ENCODE assay signal across 22 mouse cellular contexts in the genomic region with DNA sequence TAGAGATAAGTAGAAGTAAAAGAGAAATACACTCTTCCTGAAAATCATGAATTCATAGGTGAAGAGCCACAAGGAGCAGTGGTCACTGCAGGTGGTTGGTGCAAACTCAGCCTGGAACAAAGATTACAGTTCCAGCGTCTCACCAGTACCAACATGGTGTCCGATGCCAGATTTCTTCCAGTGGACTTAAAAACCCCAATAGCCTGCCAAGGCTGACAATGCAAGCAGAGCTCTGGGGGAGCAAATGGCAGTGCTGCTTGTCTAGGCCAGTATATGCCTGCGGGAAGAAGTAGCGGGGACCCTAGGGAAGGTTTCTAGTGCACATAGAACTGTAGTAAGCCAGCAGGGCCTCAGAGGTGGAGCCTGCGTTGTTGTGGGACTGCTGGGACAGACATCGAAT. TPM values are rescaled to one million over a fixed set of nuclear protein-coding genes. Genes with fewer than 3 reads are reported as not detected.
DNase-seq lines count a peak whose midpoint lies in the region; ATAC-seq and TF ChIP-seq lines count a peak whose summit lies in the region.
"Had no signal": no experiment of that assay in that cellular context is flagged by ENCODE, and none has a peak within 500 bp of the region (broad histone marks: within the 10 kb centered on the region; RNA-seq: fewer than 3 reads in every experiment).

No protein-coding gene starts in this region.

- no peak for TF ChIP-seq CTCF in hindbrain, postnatal 0 days (IDR thresholded peaks at IDR 0.05; ENCODE audit: low read depth)

- H3K27ac ChIP-seq in hindbrain, postnatal 0 days = no peak overlapping the region
- H3K27ac ChIP-seq in hindbrain, embryonic 10.5 days = no peak overlapping the region
- H3K27ac ChIP-seq: embryonic facial prominence, embryonic 15.5 days; forebrain, embryonic 10.5 days; hindbrain, embryonic 13.5 days; intestine, embryonic 15.5 days had no signal

- no peak overlapping the region for H3K4me2 ChIP-seq in hindbrain, postnatal 0 days (ENCODE audit: low read depth, low read length)
- H3K4me2 ChIP-seq: embryonic facial prominence, embryonic 15.5 days; hindbrain, embryonic 13.5 days; intestine, embryonic 15.5 days had no signal

- no peaks in the 10 kb centered on the region for H3K9me3 ChIP-seq in hindbrain, postnatal 0 days (ENCODE audit: low read length)
- H3K9me3 ChIP-seq in hindbrain, embryonic 10.5 days = peaks cover 8% of the 10 kb centered on the region; the same call in 1 of the 2 replicates
- H3K9me3 ChIP-seq: G1E; hindbrain, embryonic 13.5 days; intestine, embryonic 15.5 days had no signal

- DNase-seq in cerebellum, postnatal 25 days = peak; percentile 35 to 37
- no peak for DNase-seq in cerebellum, adult 11-12 months
- peak; percentile 56 for DNase-seq in hindbrain, postnatal 0 days (ENCODE audit: low spot score)
- DNase-seq in hindbrain, embryonic 10.5 days (ENCODE audit: low spot score) = no peak
- DNase-seq in adipocyte (ENCODE audit: low spot score) = peak; percentile 59
- peak; percentile 63 for DNase-seq in brain, adult 2 months (ENCODE audit: low read depth, low spot score)
- no peak for DNase-seq in T-cell, adult 2 months (ENCODE audit: low spot score)
- DNase-seq: adrenal gland, postnatal 36 days; cerebellum, adult 9-10 months; embryo, embryonic 11 days; gastrocnemius, postnatal 14 days; heart, postnatal 10 days; heart, postnatal 4 days; kidney, adult 18-20 months had no signal

- H3K36me3 ChIP-seq in hindbrain, postnatal 0 days (ENCODE audit: insufficient read depth, low read length) = peaks cover 4% of the 10 kb centered on the region; the same call in 1 of the 2 replicates
- H3K36me3 ChIP-seq in hindbrain, embryonic 10.5 days = peaks cover 68% of the 10 kb centered on the region
- H3K36me3 ChIP-seq: G1E had no signal

- peaks cover 5% of the 10 kb centered on the region; the same call in 1 of the 2 replicates for H3K4me1 ChIP-seq in hindbrain, postnatal 0 days (ENCODE audit: insufficient read depth, low read length)
- no peaks in the 10 kb centered on the region for H3K4me1 ChIP-seq in hindbrain, embryonic 10.5 days (replicated peaks)
- H3K4me1 ChIP-seq: embryonic facial prominence, embryonic 15.5 days; forebrain, embryonic 10.5 days; intestine, embryonic 15.5 days had no signal

- no peaks in the 10 kb centered on the region for H3K27me3 ChIP-seq in hindbrain, postnatal 0 days (ENCODE audit: insufficient read depth, low read length)
- H3K27me3 ChIP-seq in hindbrain, embryonic 10.5 days (ENCODE audit: insufficient read depth, poor library complexity, severe bottlenecking) = no peaks in the 10 kb centered on the region
- H3K27me3 ChIP-seq: embryonic facial prominence, embryonic 15.5 days; hindbrain, embryonic 13.5 days; intestine, embryonic 15.5 days had no signal

- H3K9ac ChIP-seq in hindbrain, postnatal 0 days (replicated peaks; ENCODE audit: low read length) = no peak overlapping the region
- H3K9ac ChIP-seq: embryonic facial prominence, embryonic 15.5 days; hindbrain, embryonic 13.5 days; intestine, embryonic 15.5 days had no signal

- WGBS in hindbrain, postnatal 0 days = 62% methylated on average over 6 of the region's 6 CpGs
- 94% methylated on average over 6 of the region's 6 CpGs for WGBS in hindbrain, embryonic 10.5 days

- H3K4me3 ChIP-seq in hindbrain, postnatal 0 days (ENCODE audit: low read length) = no peak overlapping the region
- H3K4me3 ChIP-seq in hindbrain, embryonic 10.5 days = no peak overlapping the region
- H3K4me3 ChIP-seq: embryonic facial prominence, embryonic 15.5 days; erythroblast, embryonic 14.5 days; forebrain, embryonic 10.5 days; hindbrain, embryonic 13.5 days; intestine, embryonic 15.5 days had no signal

- ATAC-seq in hindbrain, postnatal 0 days = no peak
- ATAC-seq: CD4-positive, CD25-positive, alpha-beta regulatory T cell, adult 4 months; forebrain, embryonic 16.5 days; intestine, embryonic 15.5 days had no signal

RNA-seq across cellular contexts. Expression of gene Myh10, which starts 40.7 kb away (rescaled TPM):
- total RNA-seq in hindbrain, postnatal 0 days (2014; rRNA removed) = 185 and 212 TPM in 2 replicates
- polyA plus RNA-seq in hindbrain, postnatal 0 days (2015; fragmentation: Nextera tagmentation; extraction: Ambion mirVana) = 64.4 and 69.9 TPM in 2 replicates
- 111 and 143 TPM in 2 replicates for polyA plus RNA-seq in hindbrain, embryonic 10.5 days (2016; fragmentation: Nextera tagmentation; extraction: Ambion mirVana)

Comparison
In these comparisons a context has a peak if more than half of its experiments do, and no peak if none do; other contexts are left out.
1. DNase-seq: peak in cerebellum, postnatal 25 days (2 of 2), hindbrain, postnatal 0 days (single experiment), adipocyte (single experiment) and brain, adult 2 months (single experiment); none in cerebellum, adult 11-12 months (single experiment), hindbrain, embryonic 10.5 days (single experiment) and T-cell, adult 2 months (single experiment).